Mouse (Mus musculus): Measurements from ENCODE around the gene Tead1. TPM values are rescaled to one million over a fixed set of nuclear protein-coding genes. Genes with fewer than 3 reads are reported as not detected.

Tead1 gene
- total RNA-seq, 4 experiments from 2014 or later = 73.4 to 82.7 (median 78.7) TPM

- DNase-seq = no peak
Observed at GRCm38 (mm10) chr7:112686586-112686985, 7.5 kb downstream of the Tead1 start.

GRCm38 (mm10) chr7:112688425-112689001 lies 9.4 kb downstream of the Tead1 start:
- peak; percentile 32 for DNase-seq

- no peak for DNase-seq
Observed at GRCm38 (mm10) chr7:112690836-112691781, 12.0 kb downstream of the Tead1 start.

GRCm38 (mm10) chr7:112693566-112693965 lies 14.4 kb downstream of the Tead1 start:
- DNase-seq = no peak

- no peak for DNase-seq
Observed at GRCm38 (mm10) chr7:112696777-112697161, 17.7 kb downstream of the Tead1 start.

GRCm38 (mm10) chr7:112697162-112697841 lies 18.2 kb downstream of the Tead1 start:
- DNase-seq = peak; percentile 49

GRCm38 (mm10) chr7:112700082-112700481 lies 21.0 kb downstream of the Tead1 start:
- DNase-seq = no peak

GRCm38 (mm10) chr7:112703341-112703740 lies 24.2 kb downstream of the Tead1 start:
- DNase-seq = peak; percentile 37

GRCm38 (mm10) chr7:112705870-112706269 lies 26.8 kb downstream of the Tead1 start:
- DNase-seq = no peak

GRCm38 (mm10) chr7:112706756-112707155 lies 27.6 kb downstream of the Tead1 start:
- DNase-seq = no peak

GRCm38 (mm10) chr7:112710409-112711107 lies 31.4 kb downstream of the Tead1 start:
- DNase-seq = peak; percentile 45

GRCm38 (mm10) chr7:112711977-112712376 lies 32.9 kb downstream of the Tead1 start:
- no peak for DNase-seq

GRCm38 (mm10) chr7:112713509-112713908 lies 34.4 kb downstream of the Tead1 start:
- DNase-seq = no peak

- no peak for DNase-seq
Observed at GRCm38 (mm10) chr7:112714783-112715182, 35.7 kb downstream of the Tead1 start.

- no peak for DNase-seq
Observed at GRCm38 (mm10) chr7:112716701-112717100, 37.6 kb downstream of the Tead1 start.

- DNase-seq = peak; percentile 46
Observed at GRCm38 (mm10) chr7:112717676-112718075, 38.6 kb downstream of the Tead1 start.

- DNase-seq = no peak
Observed at GRCm38 (mm10) chr7:112719394-112720142, 40.5 kb downstream of the Tead1 start.

GRCm38 (mm10) chr7:112720143-112720988 lies 41.2 kb downstream of the Tead1 start:
- peak; percentile 71 for DNase-seq

GRCm38 (mm10) chr7:112720989-112721337 lies 41.8 kb downstream of the Tead1 start:
- no peak for DNase-seq

GRCm38 (mm10) chr7:112721859-112722258 lies 42.7 kb downstream of the Tead1 start:
- no peak for DNase-seq

GRCm38 (mm10) chr7:112728399-112728798 lies 49.3 kb downstream of the Tead1 start:
- DNase-seq = no peak

All from adrenal gland, adult 8-10 months (tissue).